Mouse (Mus musculus): ENCODE results near the gene Gosr1.

GRCm38 (mm10) chr11:76803266-76803665 is 39.9 kb upstream of the Gosr1 start:
- TF ChIP-seq CTCF (IDR thresholded peaks at IDR 0.05; ENCODE audit: extremely low read depth, insufficient read depth, low read length), result no peak
- no peak for TF ChIP-seq POLR2A (IDR thresholded peaks at IDR 0.05; ENCODE audit: extremely low read depth, insufficient read depth, low read length)

Data from cortical plate, adult 2 months (tissue).